Mouse (Mus musculus) MN1 (cell line): ENCODE measurements around the gene Gm21738.
"Not testable (repeated sequence)": the region's sequence is repeated elsewhere in the genome, so short reads cannot be mapped to it uniquely, and the experiment has no call there.

ENCODE experiments used
- DNase-seq: peaks from one replicate; pipeline ENCODE4 v3.0.0-alpha.2; 2016; ENCODE audit warnings: low spot score

Gene Gm21738

GRCm38 (mm10) chr14:19418830-19419229 lies at the start of gene Gm21738:
Gene Gm21738, minus strand, starts transcription at chr14:19418930.
- DNase-seq = not testable (repeated sequence)

GRCm38 (mm10) chr14:19383741-19384140 lies 35.0 kb downstream of the Gm21738 start:
- not testable (repeated sequence) for DNase-seq
